Mouse (Mus musculus) small intestine, adult 2 months (tissue): ENCODE measurements around the gene Atg4c. TPM values are rescaled to one million over a fixed set of nuclear protein-coding genes. Genes with fewer than 3 reads are reported as not detected.

ENCODE experiments used
- H3K27ac ChIP-seq: fragments of 200-500 bp; 2 replicates; pipeline ENCODE4 v1.5.1; 2012; ENCODE audit warnings: low read depth, low read length, control low read depth, inconsistent platforms; ENCODE audit not compliant: insufficient read depth
- H3K27me3 ChIP-seq: fragments of 200-500 bp; 2 replicates; pipeline ENCODE4 v1.6.1; 2012; ENCODE audit warnings: mild to moderate bottlenecking, moderate library complexity, low read length, inconsistent platforms; ENCODE audit not compliant: control insufficient read depth, insufficient read depth
- H3K36me3 ChIP-seq: fragments of 200-500 bp; 2 replicates; pipeline ENCODE4 v1.6.1; 2012; ENCODE audit warnings: mild to moderate bottlenecking, low read length, control low read depth, inconsistent platforms; ENCODE audit not compliant: control insufficient read depth, insufficient read depth
- H3K4me1 ChIP-seq: fragments of 200-500 bp; 2 replicates; pipeline ENCODE4 v1.6.1; 2012; ENCODE audit warnings: low read length, inconsistent platforms, mixed read lengths; ENCODE audit not compliant: control insufficient read depth, insufficient read depth, insufficient read length
- H3K4me3 ChIP-seq: fragments of 200-500 bp; 2 replicates; pipeline ENCODE4 v1.5.1; 2012; ENCODE audit warnings: low read depth, mild to moderate bottlenecking, control low read depth, inconsistent platforms, low read length, moderate library complexity
- CTCF ChIP-seq: fragments of 200-500 bp; IDR thresholded peaks from 2 replicates; pipeline ENCODE4 v1.5.1; 2012; ENCODE audit warnings: low read depth, mild to moderate bottlenecking, control low read depth, inconsistent platforms, low read length, moderate library complexity, mixed read lengths; ENCODE audit not compliant: insufficient replicate concordance, insufficient read length; ENCODE audit errors: extremely low read depth
- POLR2A ChIP-seq: fragments of 200-500 bp; IDR thresholded peaks from 2 replicates; pipeline ENCODE4 v1.6.1; 2012; ENCODE audit warnings: low read depth, mild to moderate bottlenecking, control low read depth, inconsistent platforms, low read length, moderate library complexity
- WGBS: fragments of 180-500 bp; shearing (Covaris S2); methylation state at CpG from one replicate; pipeline ENCODE4 v1.1.7; 2018; 5-methylcytosine and 5-hydroxymethylcytosine counted together
- polyA plus RNA-seq: library from polyadenylated mRNA; depleted of rRNA; stranded (reverse); fragments of >200 nt; gene quantifications from 2 replicates; pipeline ENCODE4 v1.2.3, GENCODE M21; 2012

Gene Atg4c
- polyA plus RNA-seq, 1 experiment: 3.3 TPM

GRCm38 (mm10) chr4:99161457-99161971 is 32.2 kb upstream of the Atg4c start:
- Histone ChIP-seq H3K4me3 (no peak overlapping the region), H3K4me1 (peaks cover 2% of the 10 kb centered on the region; the same call in 1 of the 2 replicates), H3K27ac (peak overlapping the region; percentile 24; the same call in 1 of the 2 replicates), H3K27me3 (no peaks in the 10 kb centered on the region), H3K36me3 (no peaks in the 10 kb centered on the region)
- 61% methylated on average over 6 of the region's 6 CpGs for WGBS
- no peak for TF ChIP-seq CTCF
- TF ChIP-seq POLR2A: no peak

GRCm38 (mm10) chr4:99163001-99163400 is 30.7 kb upstream of the Atg4c start:
- TF ChIP-seq POLR2A (no peak), CTCF (no peak)
- no peaks in the 10 kb centered on the region for H3K36me3 ChIP-seq
- peak overlapping the region; percentile 98 for H3K27ac ChIP-seq
- no peaks in the 10 kb centered on the region for H3K27me3 ChIP-seq
- 17% methylated on average over 9 of the region's 9 CpGs for WGBS
- H3K4me1 ChIP-seq: peaks cover 2% of the 10 kb centered on the region; the same call in 1 of the 2 replicates
- no peak overlapping the region for H3K4me3 ChIP-seq

- no peaks in the 10 kb centered on the region for H3K27me3 ChIP-seq
- peaks cover 2% of the 10 kb centered on the region; the same call in 1 of the 2 replicates for H3K4me1 ChIP-seq
- 5% methylated on average over 4 of the region's 4 CpGs for WGBS
- H3K27ac ChIP-seq: peak overlapping the region; percentile 46; the same call in 1 of the 2 replicates
- H3K36me3 ChIP-seq: no peaks in the 10 kb centered on the region
- H3K4me3 ChIP-seq: no peak overlapping the region
- no peak for TF ChIP-seq POLR2A
- TF ChIP-seq CTCF: no peak
Observed at GRCm38 (mm10) chr4:99163547-99163946, 30.2 kb upstream of the Atg4c start.

GRCm38 (mm10) chr4:99168869-99169268 is 24.9 kb upstream of the Atg4c start:
- no peak for TF ChIP-seq POLR2A
- TF ChIP-seq CTCF: no peak
- Histone ChIP-seq H3K4me3 (no peak overlapping the region), H3K27ac (no peak overlapping the region), H3K36me3 (no peaks in the 10 kb centered on the region), H3K4me1 (no peaks in the 10 kb centered on the region), H3K27me3 (no peaks in the 10 kb centered on the region)
- 93% methylated on average over 5 of the region's 5 CpGs for WGBS

GRCm38 (mm10) chr4:99174265-99174664 is 19.5 kb upstream of the Atg4c start:
- Histone ChIP-seq H3K4me1 (no peaks in the 10 kb centered on the region), H3K4me3 (no peak overlapping the region), H3K27me3 (no peaks in the 10 kb centered on the region), H3K36me3 (no peaks in the 10 kb centered on the region), H3K27ac (no peak overlapping the region)
- TF ChIP-seq CTCF (no peak), POLR2A (no peak)
- WGBS: 85% methylated on average over 7 of the region's 7 CpGs

GRCm38 (mm10) chr4:99176841-99177240 is 16.9 kb upstream of the Atg4c start:
- no peaks in the 10 kb centered on the region for H3K36me3 ChIP-seq
- H3K27ac ChIP-seq: no peak overlapping the region
- no peaks in the 10 kb centered on the region for H3K27me3 ChIP-seq
- TF ChIP-seq CTCF: no peak
- TF ChIP-seq POLR2A: no peak
- no peaks in the 10 kb centered on the region for H3K4me1 ChIP-seq
- WGBS: 66% methylated on average over 7 of the region's 7 CpGs
- no peak overlapping the region for H3K4me3 ChIP-seq

GRCm38 (mm10) chr4:99177255-99177654 is 16.5 kb upstream of the Atg4c start:
- 78% methylated on average over 4 of the region's 4 CpGs for WGBS
- H3K4me1 ChIP-seq: no peaks in the 10 kb centered on the region
- no peak overlapping the region for H3K4me3 ChIP-seq
- no peaks in the 10 kb centered on the region for H3K36me3 ChIP-seq
- H3K27me3 ChIP-seq: no peaks in the 10 kb centered on the region
- TF ChIP-seq CTCF (no peak), POLR2A (no peak)
- H3K27ac ChIP-seq: no peak overlapping the region

- H3K4me3 ChIP-seq: no peak overlapping the region
- H3K27me3 ChIP-seq: no peaks in the 10 kb centered on the region
- H3K4me1 ChIP-seq: no peaks in the 10 kb centered on the region
- TF ChIP-seq CTCF (no peak), POLR2A (no peak)
- WGBS: 67% methylated on average over 5 of the region's 5 CpGs
- no peak overlapping the region for H3K27ac ChIP-seq
- H3K36me3 ChIP-seq: no peaks in the 10 kb centered on the region
Observed at GRCm38 (mm10) chr4:99178851-99179250, 14.9 kb upstream of the Atg4c start.
